Mouse (Mus musculus) T-cell, adult 2 months (primary cell): Measurements from ENCODE around the gene Hcn2.
"Not testable (repeated sequence)": the region's sequence is repeated elsewhere in the genome, so short reads cannot be mapped to it uniquely, and the experiment has no call there.

ENCODE experiments used
- DNase-seq: peaks from one replicate; pipeline ENCODE4 v3.0.0; 2022; ENCODE audit warnings: low spot score

Hcn2 gene

GRCm38 (mm10) chr10:79745411-79745810 is 29.0 kb downstream of the Hcn2 start:
- no peak for DNase-seq

GRCm38 (mm10) chr10:79745898-79746773 is 29.7 kb downstream of the Hcn2 start, which contains the start of gene Polrmt:
Polrmt (minus strand) TSS chr10:79746581.
- DNase-seq = peak; percentile 97

- no peak for DNase-seq
Observed at GRCm38 (mm10) chr10:79746774-79747151, 30.3 kb downstream of the Hcn2 start.

GRCm38 (mm10) chr10:79748496-79748895 is 32.1 kb downstream of the Hcn2 start:
- DNase-seq = no peak

- no peak for DNase-seq
Observed at GRCm38 (mm10) chr10:79754856-79755516, 38.6 kb downstream of the Hcn2 start, which contains the start of gene Fgf22. Fgf22 (plus strand) TSS chr10:79755076.

- no peak for DNase-seq
Observed at GRCm38 (mm10) chr10:79755854-79756253, 39.4 kb downstream of the Hcn2 start.

- DNase-seq = no peak
Observed at GRCm38 (mm10) chr10:79756660-79757059, 40.2 kb downstream of the Hcn2 start.

GRCm38 (mm10) chr10:79759675-79760074 is 43.2 kb downstream of the Hcn2 start:
- not testable (repeated sequence) for DNase-seq

- no peak for DNase-seq
Observed at GRCm38 (mm10) chr10:79760603-79761143, 44.2 kb downstream of the Hcn2 start.

GRCm38 (mm10) chr10:79762875-79763274 is 46.4 kb downstream of the Hcn2 start:
- DNase-seq = no peak

- DNase-seq = no peak
Observed at GRCm38 (mm10) chr10:79764234-79764633, 47.8 kb downstream of the Hcn2 start.

GRCm38 (mm10) chr10:79765228-79765745 is 48.9 kb downstream of the Hcn2 start:
- DNase-seq = no peak

- no peak for DNase-seq
Observed at GRCm38 (mm10) chr10:79766001-79766507, 49.6 kb downstream of the Hcn2 start.

GRCm38 (mm10) chr10:79766508-79767325 is 50.3 kb downstream of the Hcn2 start, which contains the start of gene Rnf126:
Rnf126 (minus strand) TSS chr10:79766952.
- DNase-seq = peak; percentile 96

- peak; percentile 60 for DNase-seq
Observed at GRCm38 (mm10) chr10:79767372-79768244, 51.2 kb downstream of the Hcn2 start.

GRCm38 (mm10) chr10:79768400-79768799 is 52.0 kb downstream of the Hcn2 start:
- DNase-seq = peak; percentile 47

- no peak for DNase-seq
Observed at GRCm38 (mm10) chr10:79769329-79769728, 52.9 kb downstream of the Hcn2 start.

GRCm38 (mm10) chr10:79772320-79772719 is 55.9 kb downstream of the Hcn2 start:
- DNase-seq = no peak

GRCm38 (mm10) chr10:79773208-79773607 is 56.8 kb downstream of the Hcn2 start:
- DNase-seq = no peak
